Mouse (Mus musculus): ENCODE data around the gene Tdrd6. TPM values are rescaled to one million over a fixed set of nuclear protein-coding genes. Genes with fewer than 3 reads are reported as not detected.

Gene Tdrd6
- polyA plus RNA-seq (2017; shearing (Covaris generic)) = not detected

DNA sequence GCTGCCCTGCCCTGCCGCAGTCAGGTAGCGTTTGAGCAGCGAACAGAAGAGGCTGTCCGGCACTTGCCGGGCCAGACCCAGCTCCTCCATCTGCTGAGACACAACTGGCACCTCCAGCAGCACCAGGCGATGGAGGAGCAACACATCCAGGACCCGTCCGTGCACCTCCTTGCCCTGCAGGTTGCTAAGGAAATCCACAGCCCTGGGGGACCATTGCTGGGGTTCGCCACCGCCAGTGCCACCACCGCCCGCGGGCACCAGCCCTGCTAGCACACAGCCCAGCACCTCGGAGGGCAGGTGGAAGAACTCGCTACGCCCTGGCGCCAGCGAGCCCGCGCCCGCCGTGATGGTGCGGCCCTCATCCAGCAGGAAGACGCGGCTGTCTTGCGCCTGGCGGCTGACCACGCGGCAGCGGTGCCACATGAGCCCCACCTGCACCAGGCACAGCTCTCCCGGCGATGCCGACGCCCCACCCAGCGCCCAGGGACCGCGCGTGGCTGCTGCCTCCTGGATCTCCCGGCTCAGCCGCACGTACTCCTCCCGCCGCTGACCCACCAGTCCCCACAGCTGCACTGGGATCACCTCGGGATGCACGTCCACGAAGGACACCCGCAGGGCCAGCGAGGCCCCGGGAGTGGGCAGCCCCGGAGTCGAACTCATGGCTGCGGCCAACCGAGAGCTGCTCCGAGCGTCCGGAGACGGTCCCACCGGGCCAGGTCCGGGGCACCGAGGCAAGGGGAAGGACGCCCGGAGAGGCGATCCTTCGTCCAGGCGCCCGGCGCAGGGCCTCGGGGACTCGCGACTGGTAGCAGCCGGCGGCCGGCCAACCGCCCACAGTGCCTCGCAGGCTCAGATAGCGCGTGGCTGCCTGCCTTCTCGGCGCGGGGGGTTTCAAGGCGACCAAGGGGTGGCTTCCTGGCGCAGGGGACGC is at the start of gene Tdrd6:
Gene Tdrd6, minus strand, starts transcription at position 804 of the 931 bp plus-strand sequence.

DNA sequence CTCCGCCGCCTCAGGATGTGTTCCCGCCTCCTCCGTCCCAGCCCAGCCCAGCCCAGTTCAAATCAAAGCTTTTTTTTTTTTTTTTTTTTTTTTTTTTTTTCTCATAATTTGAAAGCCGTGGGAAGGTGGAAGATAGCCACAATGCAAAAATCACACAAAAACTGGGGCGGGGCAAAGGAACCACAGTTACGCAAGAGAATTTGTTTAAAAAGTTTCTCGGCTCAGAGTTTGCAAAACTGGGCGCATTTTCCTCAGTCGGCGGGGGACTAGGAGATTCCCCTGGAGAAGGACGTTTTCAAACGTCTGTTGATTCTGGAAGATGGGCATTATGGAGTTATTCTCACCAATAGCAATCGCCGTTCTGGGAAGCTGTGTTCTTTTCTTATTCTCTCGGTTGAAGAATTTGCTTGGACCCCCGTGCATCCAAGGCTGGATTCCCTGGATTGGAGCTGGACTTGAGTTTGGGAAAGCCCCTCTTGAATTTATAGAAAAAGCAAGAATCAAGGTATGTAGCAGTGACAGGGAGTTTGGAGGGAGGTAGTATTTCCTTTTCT is 37.3 kb upstream of the Tdrd6 start, which contains the start of gene Cyp39a1:
Gene Cyp39a1, plus strand, starts transcription at position 136 of the 554 bp plus-strand sequence.

GRCm38 (mm10) chr17:43666576-43667289 is 36.6 kb upstream of the Tdrd6 start, which contains the start of gene Slc25a27:
Gene Slc25a27 (minus strand): TSS chr17:43667214.

DNA sequence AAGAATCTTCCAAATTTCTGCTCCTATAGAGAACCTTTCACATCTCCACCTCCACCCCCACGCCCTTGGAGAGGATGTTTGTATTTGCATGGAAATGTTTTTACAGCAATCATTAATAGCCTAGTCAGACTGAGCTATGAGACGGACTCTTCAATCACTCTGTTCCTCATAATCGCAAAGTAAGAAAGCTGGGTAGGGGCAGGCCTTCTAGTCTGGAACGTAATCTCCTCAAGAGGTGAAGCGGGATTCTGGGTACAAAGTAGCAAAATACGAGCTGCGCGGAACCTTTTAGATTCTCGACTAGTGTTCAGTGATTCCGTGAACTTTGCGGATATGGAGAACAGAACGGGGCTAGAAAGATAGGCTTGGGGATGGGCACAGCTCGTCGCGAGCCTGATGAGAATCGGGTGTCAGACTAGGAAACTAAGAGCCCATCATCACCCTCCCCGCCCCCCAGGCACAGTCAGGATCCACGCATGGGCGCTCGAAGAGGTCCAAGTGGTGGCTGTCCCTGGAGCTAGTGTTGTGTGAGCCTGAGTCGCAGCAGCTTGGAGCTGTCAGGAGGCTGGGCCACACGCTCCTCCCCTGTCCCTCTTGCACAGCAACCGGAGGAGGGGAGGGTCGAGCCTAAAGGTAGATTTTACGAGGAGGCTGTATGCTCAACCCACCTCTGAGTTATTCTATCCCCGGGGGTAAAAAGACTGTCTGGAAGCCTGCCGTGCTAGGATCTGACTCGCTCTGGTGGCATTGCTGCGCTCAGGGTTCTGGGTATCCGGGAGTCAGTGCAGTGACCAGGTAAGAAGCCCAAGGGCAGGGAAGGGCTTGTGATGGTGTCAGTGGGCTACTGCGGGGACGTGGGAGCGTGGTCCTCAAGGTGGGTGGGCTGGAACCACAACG is 61.9 kb downstream of the Tdrd6 start, which contains the start of gene Pla2g7:
Gene Pla2g7, plus strand, starts transcription at position 107 of the 897 bp plus-strand sequence.

Other genes with a start within 250 kb of the Tdrd6 start
- not detected for gene Mep1a, start 127.5 kb downstream of the Tdrd6 start, polyA plus RNA-seq (2017; shearing (Covaris generic))
- gene Ankrd66, start 86.7 kb downstream of the Tdrd6 start, polyA plus RNA-seq (2017; shearing (Covaris generic)) = not detected
- gene Pla2g7, start 62.2 kb downstream of the Tdrd6 start, polyA plus RNA-seq (2017; shearing (Covaris generic)) = 2.4 TPM
- 15.0 TPM for gene Slc25a27, start 36.9 kb upstream of the Tdrd6 start, polyA plus RNA-seq (2017; shearing (Covaris generic))
- gene Cyp39a1, start 37.1 kb upstream of the Tdrd6 start, polyA plus RNA-seq (2017; shearing (Covaris generic)) = 1.3 TPM
- gene Rcan2, start 171.1 kb upstream of the Tdrd6 start, polyA plus RNA-seq (2017; shearing (Covaris generic)) = not detected

Measured in inflammation-experienced regulatory T-cells, adult 16 weeks (primary cell).